Mouse (Mus musculus) monocyte, adult 2 months (primary cell): Measurements from ENCODE around the gene Mprip.

Experiments used
- DNase-seq, 2 experiments: peaks; one replicate each; pipeline ENCODE4 v3.0.0; 2022; ENCODE audit warnings: low spot score in 2 of 2, low read depth in 1 of 2

Gene Mprip

DNA sequence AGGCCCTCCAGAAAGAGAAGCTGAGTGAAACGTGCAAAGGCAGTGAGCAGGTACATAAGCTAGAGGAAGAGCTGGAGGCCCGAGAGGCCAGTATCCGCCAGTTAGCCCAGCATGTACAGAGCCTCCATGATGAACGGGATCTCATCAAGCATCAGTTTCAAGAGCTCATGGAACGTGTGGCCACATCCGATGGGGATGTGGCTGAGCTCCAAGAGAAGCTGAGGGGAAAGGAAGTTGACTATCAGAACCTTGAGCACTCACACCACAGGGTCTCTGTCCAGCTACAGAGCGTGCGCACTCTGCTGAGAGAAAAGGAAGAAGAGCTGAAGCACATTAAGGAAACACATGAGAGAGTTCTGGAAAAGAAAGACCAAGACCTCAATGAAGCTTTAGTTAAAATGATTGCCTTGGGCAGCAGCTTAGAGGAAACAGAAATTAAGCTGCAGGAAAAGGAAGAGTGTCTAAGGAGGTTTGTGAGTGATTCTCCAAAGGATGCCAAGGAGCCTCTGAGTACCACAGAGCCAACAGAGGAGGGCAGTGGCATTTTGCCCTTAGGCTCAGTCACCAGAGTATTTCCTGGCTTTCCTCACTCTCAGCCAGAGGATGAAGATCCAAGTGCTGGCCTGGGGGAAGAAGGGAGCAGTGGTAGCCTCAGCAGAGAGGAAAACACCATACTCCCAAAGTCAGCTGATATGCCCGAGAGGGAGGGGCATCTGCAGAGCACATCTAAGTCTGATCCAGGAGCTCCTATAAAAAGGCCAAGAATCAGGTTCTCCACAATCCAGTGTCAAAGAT lies 97.3 kb downstream of the Mprip start:
- DNase-seq = no peak

DNA sequence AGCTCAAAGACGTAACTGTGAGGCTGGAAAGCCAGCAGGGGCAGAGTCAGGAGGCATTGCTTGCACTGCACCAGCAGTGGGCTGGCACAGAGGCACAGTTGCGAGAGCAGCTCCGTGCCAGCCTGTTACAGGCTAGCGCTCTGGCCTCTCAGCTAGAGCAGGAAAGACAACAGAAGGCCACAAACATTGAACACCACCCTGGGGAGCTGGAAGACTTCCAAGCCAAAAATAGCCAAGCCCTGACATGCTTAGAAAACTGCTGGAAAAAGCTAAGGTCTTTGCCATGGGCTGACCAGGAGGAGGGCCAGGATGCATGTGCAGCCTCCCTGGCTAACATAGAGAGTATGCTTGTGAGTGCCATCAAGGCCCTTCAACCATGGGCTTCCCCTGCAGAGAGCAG lies 98.1 kb downstream of the Mprip start:
- DNase-seq = no peak

DNA sequence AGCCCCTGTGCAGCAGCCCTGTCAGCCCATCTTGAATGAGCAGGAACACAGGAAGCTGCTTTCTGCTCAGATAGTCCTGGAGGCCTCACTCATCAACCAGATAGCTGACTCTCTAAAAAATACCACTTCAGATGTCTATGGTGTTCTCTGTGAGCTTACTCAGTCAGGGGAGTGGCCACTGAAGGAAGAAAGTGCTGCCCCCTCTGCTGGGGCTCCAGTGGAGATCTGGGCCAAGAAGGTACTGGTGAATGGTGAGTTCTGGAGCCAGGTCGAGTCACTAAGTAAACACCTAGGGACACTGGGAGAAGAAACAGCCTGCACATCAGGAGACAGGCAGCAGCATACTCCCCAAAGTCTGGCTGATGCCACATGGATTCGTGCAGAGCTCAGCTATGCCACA lies 98.5 kb downstream of the Mprip start:
- DNase-seq = no peak

DNA sequence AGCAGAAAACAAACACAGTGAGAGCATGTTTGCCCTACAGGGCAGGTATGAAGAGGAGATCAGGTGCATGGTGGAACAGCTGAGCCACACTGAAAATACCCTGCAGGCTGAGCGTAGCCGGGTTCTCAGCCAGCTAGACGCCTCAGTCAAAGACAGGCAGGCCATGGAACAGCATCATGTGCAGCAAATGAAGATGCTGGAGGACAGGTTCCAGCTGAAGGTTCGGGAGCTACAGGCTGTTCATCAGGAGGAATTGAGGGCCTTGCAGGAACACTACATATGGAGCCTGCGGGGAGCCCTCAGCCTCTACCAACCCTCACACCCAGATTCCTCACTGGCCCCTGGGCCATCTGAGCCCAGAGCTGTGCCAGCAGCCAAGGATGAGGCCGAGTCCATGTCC lies 99.7 kb downstream of the Mprip start:
- DNase-seq = no peak

DNA sequence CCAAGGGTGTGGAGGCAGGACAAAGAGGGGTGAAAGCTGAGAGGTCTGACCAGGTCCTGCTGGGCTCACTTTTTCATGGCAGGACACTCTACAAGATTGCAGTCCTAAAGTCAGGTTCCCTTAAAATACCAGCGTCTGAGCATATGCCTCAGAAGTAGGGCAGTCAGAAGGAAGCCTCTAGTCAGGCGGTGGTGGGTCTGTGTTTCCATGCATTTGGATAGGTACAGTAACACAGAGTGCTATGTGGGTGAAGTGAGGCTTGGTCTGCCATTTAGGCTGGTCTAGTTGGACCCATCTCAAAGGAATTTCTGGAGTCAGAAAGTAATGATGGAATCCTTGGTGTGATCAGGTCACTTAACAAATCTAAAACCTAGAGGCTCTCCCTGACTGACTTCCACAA lies 108.2 kb downstream of the Mprip start:
- DNase-seq = no peak

DNA sequence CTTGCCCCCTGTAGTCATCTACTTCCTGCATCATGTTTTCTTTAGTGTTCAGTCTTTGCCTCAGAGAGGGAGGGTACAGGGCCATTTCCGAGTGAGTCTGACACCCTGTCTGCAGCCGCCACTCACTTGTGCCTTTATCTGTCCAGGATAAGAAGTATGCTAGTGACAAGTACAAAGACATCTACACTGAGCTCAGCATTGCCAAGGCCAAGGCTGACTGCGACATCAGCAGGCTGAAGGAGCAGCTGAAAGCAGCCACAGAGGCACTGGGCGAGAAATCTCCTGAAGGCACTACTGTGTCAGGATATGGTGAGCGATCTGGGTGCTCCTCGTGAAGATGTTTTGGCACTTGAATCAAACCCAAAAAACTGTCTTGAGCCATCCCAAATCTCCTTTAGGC lies 108.6 kb downstream of the Mprip start:
- DNase-seq = no peak

DNA sequence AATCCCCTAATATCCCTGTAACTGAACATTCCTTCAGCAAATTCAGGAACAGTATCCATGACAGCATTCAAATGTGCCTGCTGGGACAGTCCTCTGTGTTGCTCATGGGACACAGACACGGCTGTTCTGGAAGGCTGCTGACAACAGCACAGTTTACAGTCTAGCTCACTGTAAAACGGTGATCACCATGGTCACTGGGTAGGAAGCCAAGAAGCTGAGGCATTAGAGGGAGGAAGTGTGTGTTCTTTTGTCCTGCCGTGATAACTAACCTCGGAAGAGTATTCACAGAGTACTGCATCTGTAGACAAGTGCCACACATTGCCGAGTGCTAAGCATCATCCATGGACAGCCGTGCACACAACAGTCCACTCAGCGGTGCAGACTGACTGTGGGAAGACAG lies 109.6 kb downstream of the Mprip start:
- DNase-seq = no peak

DNA sequence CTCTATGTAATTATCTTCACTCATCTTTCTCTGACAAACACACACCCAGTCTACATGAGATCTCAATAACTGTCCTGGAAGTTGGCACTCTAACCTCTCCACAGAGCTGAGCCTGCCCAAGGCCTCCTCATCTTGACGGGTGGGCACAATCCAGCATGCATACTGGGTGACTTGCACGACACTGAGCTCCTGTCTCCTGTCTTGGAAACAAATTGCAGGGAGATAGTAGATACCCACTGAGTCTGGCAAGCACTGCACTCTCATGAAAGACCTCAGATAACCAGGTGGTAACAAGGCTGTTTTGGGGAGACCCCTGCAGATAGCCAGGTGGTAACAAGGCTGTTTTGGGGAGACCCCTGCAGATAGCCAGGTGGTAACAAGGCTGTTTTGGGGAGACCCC lies 111.2 kb downstream of the Mprip start:
- no peak for DNase-seq

DNA sequence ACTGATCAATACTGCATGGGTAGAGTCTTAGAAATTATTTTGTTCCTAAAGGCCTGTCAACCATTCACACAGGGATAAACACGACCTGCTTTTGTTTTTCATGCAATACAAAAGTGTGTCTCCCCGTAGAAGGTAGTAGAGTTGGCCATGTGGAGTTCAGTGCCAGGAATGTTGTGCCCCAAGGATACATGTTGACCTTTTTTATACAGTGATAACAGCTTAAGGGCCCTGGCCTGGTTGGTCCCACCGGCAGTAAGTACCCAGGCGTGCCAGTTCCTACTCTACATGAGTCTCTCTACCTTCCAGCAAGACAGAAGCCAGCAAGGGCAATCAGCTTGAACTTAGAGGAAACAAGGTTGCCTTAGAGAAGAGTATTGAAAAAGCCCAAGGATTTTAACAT lies 111.8 kb downstream of the Mprip start:
- DNase-seq = no peak

DNA sequence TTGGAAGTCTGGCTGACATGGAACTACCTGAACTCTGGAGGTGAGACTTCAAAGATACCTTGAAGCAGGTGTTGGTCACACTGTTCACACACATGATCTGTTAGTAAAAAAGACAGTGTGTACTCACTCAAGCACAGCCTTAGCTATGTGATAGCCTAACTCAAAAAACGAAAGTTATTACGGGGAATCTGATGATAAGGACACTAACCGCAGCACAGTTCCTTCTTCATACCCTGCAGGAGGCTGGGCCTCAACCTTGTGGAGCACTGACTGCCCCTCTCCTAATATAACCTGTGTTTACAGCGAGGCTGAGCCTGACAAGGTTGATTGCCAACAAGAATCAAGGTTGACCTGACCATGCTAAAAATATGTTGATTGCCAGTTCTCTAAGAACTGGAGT lies 113.4 kb downstream of the Mprip start:
- DNase-seq = no peak

DNA sequence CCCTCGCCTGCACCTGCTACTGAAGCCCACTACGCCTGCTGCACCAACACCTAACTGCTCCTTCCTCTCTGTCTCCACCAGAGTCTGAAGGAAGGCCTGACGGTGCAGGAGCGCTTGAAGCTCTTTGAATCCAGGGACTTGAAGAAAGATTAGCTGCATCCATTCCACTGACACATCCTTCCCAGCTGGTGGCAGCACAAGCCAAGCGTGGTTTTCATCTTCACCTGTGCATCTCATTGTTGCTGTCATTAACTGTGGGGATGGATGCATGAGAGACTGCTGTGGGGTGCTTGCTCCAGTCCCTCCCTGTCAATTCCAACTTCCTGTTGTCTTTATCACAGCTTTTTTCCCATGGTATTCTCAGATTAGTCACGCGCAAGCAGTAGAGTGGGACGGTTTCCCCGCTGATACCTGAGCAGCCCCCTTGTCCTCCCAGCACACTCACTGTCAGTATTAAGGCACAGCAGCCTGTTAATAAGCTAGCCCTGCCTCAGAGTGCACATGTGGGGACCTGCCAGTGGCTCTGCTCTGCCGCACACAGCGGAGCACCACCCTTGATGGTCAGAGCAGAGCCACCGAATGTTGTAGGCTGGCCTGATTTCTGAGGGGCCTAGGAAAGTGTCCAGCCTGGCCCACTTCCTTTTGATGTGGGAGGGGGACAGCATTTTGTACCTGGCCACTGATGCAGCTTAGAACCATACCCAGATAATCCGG lies 114.5 kb downstream of the Mprip start:
- no peak for DNase-seq

DNA sequence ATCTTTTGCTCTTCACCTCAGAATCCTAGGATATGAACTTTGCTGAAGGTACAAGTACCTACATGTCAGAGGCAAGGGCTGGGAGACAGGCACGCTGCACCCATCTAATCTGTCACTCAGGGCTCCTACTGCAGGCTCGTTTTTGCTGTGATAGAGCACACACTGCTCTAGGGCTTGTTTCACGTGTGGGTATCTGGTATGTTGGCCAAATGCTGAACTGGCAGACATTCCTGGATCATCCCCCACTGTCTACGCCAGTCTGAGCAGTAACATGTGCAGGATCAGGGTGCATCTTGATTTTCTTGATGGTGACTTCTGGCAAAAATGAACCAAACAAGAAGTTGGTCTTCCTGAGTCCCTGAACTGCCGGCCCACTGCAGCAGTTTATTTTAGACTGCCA lies 116.2 kb downstream of the Mprip start:
- DNase-seq = no peak

DNA sequence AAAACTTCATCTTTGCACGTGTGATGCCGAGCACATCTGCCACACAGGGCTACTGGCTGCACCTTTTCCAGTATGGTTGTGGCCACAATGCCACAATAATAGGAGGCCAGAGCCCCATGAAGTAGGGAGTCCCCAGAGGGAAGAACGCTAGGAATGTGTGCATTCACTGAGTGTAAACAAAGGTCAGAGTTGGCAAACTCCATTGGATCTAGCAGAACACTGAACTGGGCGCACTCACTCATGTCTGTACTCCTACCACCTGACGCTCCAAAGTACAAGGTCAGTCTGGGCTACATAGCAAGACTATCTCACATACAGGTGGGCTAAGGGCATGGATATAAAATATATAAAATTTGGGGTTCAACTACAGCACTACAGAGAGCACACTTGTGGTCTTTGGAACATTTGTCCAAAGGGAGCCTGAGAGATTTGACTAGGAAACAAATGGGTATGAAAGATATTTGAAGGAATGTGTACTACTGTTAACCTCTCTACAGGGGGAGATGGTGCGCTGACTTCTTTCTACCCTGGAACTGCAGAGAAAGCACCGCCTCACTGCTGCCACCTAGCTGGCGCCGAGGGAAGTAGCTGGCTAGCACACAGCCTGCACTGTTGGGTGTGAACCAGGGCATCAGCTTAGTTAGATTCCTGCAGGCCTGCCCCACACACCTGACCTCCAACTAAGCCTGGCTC lies 117.2 kb downstream of the Mprip start:
- peak; percentile 42 to 50 for DNase-seq

DNA sequence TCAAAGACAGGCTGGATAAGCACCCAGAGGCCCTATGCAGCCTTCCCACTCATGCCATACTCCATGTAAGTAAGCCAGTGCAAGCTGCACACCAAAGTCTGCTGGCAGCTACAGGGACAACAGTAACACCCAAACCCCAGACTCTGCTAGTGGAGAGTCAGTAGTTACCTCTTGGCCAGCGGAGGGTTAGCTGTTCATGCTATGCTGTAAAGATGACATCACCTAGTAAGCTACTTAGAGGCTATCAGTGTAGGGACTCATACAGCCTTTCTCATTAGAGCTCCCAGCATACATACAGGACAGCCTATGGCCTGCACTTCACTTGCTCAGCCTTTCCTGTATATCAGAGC lies 117.7 kb downstream of the Mprip start:
- DNase-seq = no peak

DNA sequence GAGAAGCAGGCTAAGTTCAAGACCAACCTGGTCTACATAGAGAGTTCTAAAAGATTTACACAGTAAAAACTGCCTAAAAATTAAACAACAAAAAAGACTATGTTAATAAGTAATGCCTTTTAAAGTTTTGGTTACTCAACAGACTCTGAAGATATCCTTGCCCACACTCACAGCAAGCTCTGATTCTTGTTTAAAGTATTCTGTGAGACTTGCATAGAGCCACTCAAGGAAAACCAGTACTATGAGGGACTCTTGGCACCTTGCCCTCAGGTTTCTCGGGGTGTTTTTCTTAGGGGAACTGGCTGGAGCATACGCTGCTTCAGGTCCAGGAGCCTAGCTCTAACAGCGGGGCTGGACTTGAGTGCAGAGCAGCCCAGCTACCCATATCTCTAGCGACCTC lies 118.3 kb downstream of the Mprip start:
- no peak for DNase-seq

DNA sequence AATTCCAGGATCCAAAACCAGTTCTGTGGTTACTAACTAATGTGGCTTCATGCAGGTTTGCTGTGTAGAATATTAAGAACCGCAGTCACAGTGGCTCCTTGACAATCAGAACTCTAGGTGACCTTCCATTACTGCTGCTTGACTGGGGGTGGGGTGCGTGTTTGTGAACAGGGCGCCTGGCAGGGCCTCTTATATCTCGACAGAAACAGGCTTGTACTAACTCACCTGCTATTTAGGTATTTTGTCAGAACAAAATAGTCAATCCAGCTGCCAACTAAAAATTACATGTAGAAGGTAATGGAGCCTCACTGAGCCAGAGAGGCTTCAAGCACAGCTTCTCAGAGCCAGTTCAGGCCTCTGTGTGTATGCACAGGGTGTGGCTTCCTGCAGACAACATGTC lies 119.1 kb downstream of the Mprip start:
- no peak for DNase-seq

DNA sequence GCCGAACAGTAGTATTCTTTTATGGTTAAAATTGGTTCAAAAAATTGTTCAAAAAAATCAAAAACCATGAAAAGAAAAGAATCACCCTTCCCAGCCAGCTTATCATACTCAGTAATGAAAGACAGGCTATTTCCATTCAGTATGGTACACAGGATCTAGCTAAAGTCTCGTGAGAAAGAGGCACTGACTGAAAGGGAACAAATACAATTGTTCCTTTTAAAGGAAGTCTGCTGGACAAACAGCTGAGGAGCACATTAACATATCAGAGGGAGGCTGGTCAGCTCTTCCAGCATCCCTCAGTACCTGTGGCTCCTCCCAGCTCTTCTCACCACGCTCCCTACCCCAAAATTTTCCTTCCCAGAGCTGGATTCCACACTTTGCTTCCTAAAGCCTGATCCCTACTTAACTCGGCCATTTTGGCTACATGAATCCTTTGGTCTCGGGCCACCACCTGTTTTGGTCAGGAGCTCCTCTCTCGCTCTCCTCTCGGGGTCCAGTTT lies 121.0 kb downstream of the Mprip start:
- no peak for DNase-seq

DNA sequence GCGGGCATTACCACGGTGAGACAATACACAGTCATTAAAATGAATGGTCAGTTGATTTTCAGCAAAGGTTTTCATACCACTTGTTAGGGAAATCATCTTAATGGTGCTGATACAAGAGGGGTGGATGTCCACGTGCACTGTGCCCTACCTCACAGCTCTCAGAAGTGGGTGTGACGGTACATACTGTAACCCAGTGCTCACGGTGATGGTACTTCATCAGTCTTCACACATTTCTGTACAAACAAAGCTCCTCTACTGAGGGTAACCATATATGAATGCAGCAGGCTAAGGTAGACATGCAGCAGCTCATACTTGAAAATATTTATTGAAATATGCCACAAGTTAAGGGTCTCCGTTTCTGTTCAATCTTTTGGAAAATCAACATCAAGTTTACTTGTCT lies 122.5 kb downstream of the Mprip start:
- no peak for DNase-seq

DNA sequence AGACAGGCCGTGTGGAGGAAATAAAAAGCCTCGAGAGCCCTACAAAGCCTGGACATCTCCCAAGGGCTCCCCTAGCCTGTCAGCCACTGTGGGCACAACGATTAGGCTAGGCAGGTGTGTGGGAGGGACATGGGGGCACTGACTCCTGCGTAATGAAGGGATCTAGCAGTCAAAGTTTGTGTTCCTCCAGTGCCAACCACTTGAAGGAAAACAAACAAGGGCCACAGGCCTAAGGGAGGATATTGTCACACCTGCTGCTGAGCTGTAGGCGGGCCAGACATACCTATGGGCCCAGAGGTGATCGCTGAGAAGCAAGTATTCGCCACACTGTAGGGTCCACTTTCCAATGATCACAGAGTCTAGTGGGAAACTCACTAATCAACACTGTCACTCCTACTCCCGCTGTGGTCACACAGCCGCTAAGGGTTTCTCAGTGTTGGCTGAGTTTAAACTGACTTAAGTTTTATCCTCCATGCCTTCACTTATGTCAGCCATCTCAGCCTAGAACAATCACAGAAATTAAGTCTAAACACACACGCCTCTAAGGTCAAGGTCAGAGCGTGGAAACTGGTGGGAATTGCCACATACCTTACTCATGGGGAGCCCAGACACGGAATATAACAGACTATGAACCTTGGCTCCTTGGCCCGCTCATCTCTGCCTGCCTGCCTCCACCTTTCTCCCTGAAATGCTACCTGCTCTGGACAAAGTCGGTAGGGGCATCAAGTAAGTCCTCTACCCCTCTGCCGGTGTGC lies 125.5 kb downstream of the Mprip start:
- no peak for DNase-seq

DNA sequence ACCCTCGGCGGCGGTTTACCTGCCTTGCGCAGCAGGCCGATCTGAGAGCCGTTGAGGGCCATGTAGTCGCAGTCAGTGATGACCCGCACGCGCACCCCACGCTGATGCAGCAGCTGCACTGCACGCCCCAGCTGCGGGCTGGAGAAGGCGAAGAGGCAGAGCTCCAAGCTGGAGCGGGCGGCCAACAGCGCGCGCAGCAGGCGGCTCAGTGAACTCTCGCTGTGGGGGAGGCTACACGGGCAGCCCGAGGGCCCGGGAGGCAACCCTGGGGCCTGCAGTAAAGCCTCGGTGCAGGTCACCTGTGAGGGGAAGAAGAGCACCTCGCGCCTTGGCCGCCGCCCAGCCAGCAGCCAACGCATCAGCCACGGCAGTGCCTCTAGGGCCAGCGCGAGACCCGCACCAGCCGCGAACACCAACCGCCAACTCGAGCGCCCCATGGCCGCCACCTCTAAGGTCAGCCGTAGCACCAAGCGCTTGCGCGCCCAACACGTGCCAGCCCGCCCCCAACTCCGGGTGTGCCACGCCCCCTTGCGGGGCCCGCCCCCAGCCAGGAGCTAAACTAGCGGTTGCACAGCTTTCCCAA lies 126.2 kb downstream of the Mprip start, which contains the start of gene Pld6:
Gene Pld6 (minus strand): TSS at position 447 of the 583 bp plus-strand sequence.
- no peak for DNase-seq

DNA sequence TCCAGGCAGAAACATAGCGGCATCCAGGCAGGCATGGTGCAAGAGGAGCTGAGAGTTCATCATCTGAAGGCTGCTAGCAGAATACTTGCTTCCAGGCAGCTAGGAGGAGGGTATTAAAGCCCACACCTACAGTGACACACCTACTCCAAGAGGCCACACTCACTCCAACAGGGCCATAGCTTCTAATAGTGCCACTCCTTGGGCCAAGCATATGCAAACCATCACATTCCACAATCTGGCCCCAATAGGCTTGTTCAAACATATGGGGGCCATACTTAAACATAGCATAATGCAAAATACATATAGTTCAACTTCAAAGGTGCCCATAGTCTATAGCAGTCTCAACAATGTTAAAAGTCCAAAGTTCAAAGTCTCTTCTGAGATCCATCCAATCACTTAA lies 128.2 kb downstream of the Mprip start:
- no peak for DNase-seq
